Mouse (Mus musculus) ES-E14 (cell line): ENCODE results near the gene Snai1. TPM values are rescaled to one million over a fixed set of nuclear protein-coding genes. Genes with fewer than 3 reads are reported as not detected.

ENCODE experiments used
- DNase-seq: peaks from one replicate; pipeline ENCODE4 v3.0.0-alpha.2; 2013; ENCODE audit warnings: low read depth, low spot score
- H3K27ac ChIP-seq: 2 replicates; pipeline ENCODE4 v1.5.1; 2012; ENCODE audit warnings: low read depth, mild to moderate bottlenecking, low read length, moderate library complexity, mixed read lengths; ENCODE audit not compliant: poor library complexity, insufficient read depth, severe bottlenecking
- H3K36me3 ChIP-seq: 2 replicates; pipeline ENCODE4 v1.6.1; 2012; ENCODE audit warnings: mild to moderate bottlenecking, low read length, moderate library complexity, mixed read lengths; ENCODE audit not compliant: control insufficient read depth, poor library complexity, insufficient read depth, severe bottlenecking
- H3K4me1 ChIP-seq, 2 experiments: fragments of 150-350 bp in 1 of 2; sonication (generic) in 1 of 2; 2 replicates each; pipeline ENCODE4 v1.6.1; 2012; ENCODE audit warnings: low read length in 2 of 2, mild to moderate bottlenecking in 1 of 2, mixed read lengths in 1 of 2; ENCODE audit not compliant: control insufficient read depth in 2 of 2, insufficient read depth in 2 of 2, poor library complexity in 1 of 2
- H3K4me3 ChIP-seq, 2 experiments: fragments of 150-350 bp in 1 of 2; sonication (generic) in 1 of 2; 2 replicates each; pipeline ENCODE4 v1.5.1; 2012; ENCODE audit warnings: low read length in 2 of 2, low read depth in 1 of 2, mild to moderate bottlenecking in 1 of 2, mixed read lengths in 1 of 2; ENCODE audit not compliant: insufficient read depth in 1 of 2, poor library complexity in 1 of 2, severe bottlenecking in 1 of 2
- H3K9ac ChIP-seq: 2 replicates; pipeline ENCODE4 v1.6.1; 2012; ENCODE audit warnings: low read depth, mild to moderate bottlenecking, low read length, mixed read lengths; ENCODE audit not compliant: poor library complexity, insufficient read depth, severe bottlenecking
- H3K9me3 ChIP-seq: fragments of 150-350 bp; sonication (generic); 2 replicates; pipeline ENCODE4 v1.6.1; 2012; ENCODE audit warnings: low read depth, mild to moderate bottlenecking, low read length; ENCODE audit not compliant: control insufficient read depth, insufficient read depth
- CHD2 ChIP-seq: IDR thresholded peaks from 2 replicates; pipeline ENCODE4 v1.6.1; 2014; ENCODE audit warnings: mild to moderate bottlenecking, low read depth, low read length, inconsistent platforms
- HCFC1 ChIP-seq: IDR thresholded peaks from 2 replicates; pipeline ENCODE4 v1.6.1; 2012; ENCODE audit warnings: low read length, inconsistent platforms, borderline replicate concordance; ENCODE audit not compliant: insufficient read depth
- MAFK ChIP-seq: IDR thresholded peaks from 2 replicates; pipeline ENCODE4 v1.6.1; 2014; ENCODE audit warnings: mild to moderate bottlenecking, low read depth, low read length, inconsistent platforms; ENCODE audit not compliant: insufficient read depth
- ZC3H11A ChIP-seq: IDR thresholded peaks from 2 replicates; pipeline ENCODE4 v1.6.1; 2012; ENCODE audit warnings: low read depth, mild to moderate bottlenecking, inconsistent platforms, low read length, borderline replicate concordance
- ZNF384 ChIP-seq: IDR thresholded peaks from 2 replicates; pipeline ENCODE4 v1.6.1; 2012; ENCODE audit warnings: low read depth, low read length, inconsistent platforms
- in situ Hi-C, 2 experiments: fragments of 600-800 bp; cut with MboI; formaldehyde crosslinking; loops; one replicate each; pipeline ENCODE4 v1.15.1; 2025; ENCODE audit warnings: low sequenced_read_pairs in 2 of 2, inconsistent platforms in 1 of 2; ENCODE audit not compliant: unreplicated experiment in 2 of 2
- total RNA-seq: library from RNA; depleted of rRNA; stranded (reverse); fragments of 300-350 nt; gene quantifications from 2 replicates; pipeline ENCODE4 v1.2.3, GENCODE M21; 2012

Gene Snai1
- total RNA-seq, 1 experiment = 3.4 TPM

DNA sequence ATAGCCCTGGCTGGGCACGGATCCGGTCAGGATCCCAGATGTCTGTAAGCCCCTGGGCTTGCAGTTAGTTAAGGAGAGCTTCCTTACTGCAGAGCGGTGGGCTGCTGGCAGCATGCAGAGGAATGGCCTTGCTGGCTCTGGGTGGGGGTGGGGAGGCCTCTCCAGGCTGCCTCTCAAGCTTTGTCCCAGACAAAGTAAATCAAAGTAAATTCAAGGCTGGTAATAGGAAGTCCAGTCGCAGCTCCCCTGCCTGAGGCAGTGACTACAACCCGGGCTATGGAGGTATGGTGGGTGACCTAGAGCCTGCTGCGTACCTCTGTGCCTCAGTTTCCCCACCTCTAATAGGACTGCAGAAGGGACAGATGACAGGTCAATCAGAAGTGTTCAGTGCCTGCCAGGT lies 3.3 kb downstream of the Snai1 start:
- H3K4me3 ChIP-seq = no peak overlapping the region
- H3K27ac ChIP-seq = no peak overlapping the region
- no peak for TF ChIP-seq ZC3H11A
- TF ChIP-seq ZNF384 = no peak
- no peak for TF ChIP-seq MAFK
- TF ChIP-seq CHD2 = no peak
- no peak for TF ChIP-seq HCFC1
- H3K36me3 ChIP-seq = peaks cover 5% of the 10 kb centered on the region; the same call in 1 of the 2 replicates
- in situ Hi-C loops = no loop called here
- no peaks in the 10 kb centered on the region for H3K9me3 ChIP-seq
- no peak overlapping the region for H3K9ac ChIP-seq
- peaks cover 2 to 41% of the 10 kb centered on the region in 2 experiments; a peak in 2 of 4 replicates for H3K4me1 ChIP-seq
- no peak for DNase-seq

DNA sequence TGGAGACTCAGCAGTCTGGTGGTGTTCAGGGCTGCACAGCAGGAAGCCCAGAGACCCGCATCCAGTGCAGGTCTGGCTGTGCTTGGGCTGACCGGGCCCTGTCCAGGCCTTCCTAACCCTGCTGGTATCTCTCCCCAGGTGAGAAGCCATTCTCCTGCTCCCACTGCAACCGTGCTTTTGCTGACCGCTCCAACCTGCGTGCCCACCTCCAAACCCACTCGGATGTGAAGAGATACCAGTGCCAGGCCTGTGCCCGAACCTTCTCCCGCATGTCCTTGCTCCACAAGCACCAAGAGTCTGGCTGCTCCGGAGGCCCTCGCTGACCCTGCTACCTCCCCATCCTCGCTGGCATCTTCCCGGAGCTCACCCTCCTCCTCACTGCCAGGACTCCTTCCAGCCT lies 3.8 kb downstream of the Snai1 start:
- H3K9ac ChIP-seq = no peak overlapping the region
- in situ Hi-C loops = no loop called here
- no peak for TF ChIP-seq CHD2
- no peak for TF ChIP-seq ZC3H11A
- no peak for TF ChIP-seq ZNF384
- TF ChIP-seq HCFC1 = no peak
- TF ChIP-seq MAFK = no peak
- H3K27ac ChIP-seq = no peak overlapping the region
- H3K36me3 ChIP-seq = peaks cover 5% of the 10 kb centered on the region; the same call in 1 of the 2 replicates
- H3K9me3 ChIP-seq = no peaks in the 10 kb centered on the region
- peaks cover 2 to 41% of the 10 kb centered on the region in 2 experiments; a peak in 2 of 4 replicates for H3K4me1 ChIP-seq
- no peak for DNase-seq
- H3K4me3 ChIP-seq = no peak overlapping the region

GRCm38 (mm10) chr2:167542361-167542760 lies 4.4 kb downstream of the Snai1 start:
- H3K4me1 ChIP-seq = peaks cover 2 to 40% of the 10 kb centered on the region in 2 experiments; a peak in 2 of 4 replicates
- DNase-seq = no peak
- H3K27ac ChIP-seq = no peak overlapping the region
- in situ Hi-C loops = no loop called here
- no peak overlapping the region for H3K4me3 ChIP-seq
- TF ChIP-seq MAFK (no peak), HCFC1 (no peak), CHD2 (no peak), ZC3H11A (no peak), ZNF384 (no peak)
- peaks cover 5% of the 10 kb centered on the region; the same call in 1 of the 2 replicates for H3K36me3 ChIP-seq
- no peak overlapping the region for H3K9ac ChIP-seq
- no peaks in the 10 kb centered on the region for H3K9me3 ChIP-seq

GRCm38 (mm10) chr2:167543121-167544003 lies 5.4 kb downstream of the Snai1 start:
- no peaks in the 10 kb centered on the region for H3K9me3 ChIP-seq
- H3K4me1 ChIP-seq = peaks cover 5 to 42% of the 10 kb centered on the region in 2 experiments; a peak in 3 of 4 replicates
- H3K27ac ChIP-seq = peak overlapping the region; percentile 6; the same call in 1 of the 2 replicates
- no peak for DNase-seq
- no peak for TF ChIP-seq HCFC1
- TF ChIP-seq ZNF384 = no peak
- TF ChIP-seq MAFK = no peak
- no peak for TF ChIP-seq ZC3H11A
- TF ChIP-seq CHD2 = no peak
- in situ Hi-C loops = no loop called here
- H3K36me3 ChIP-seq = peaks cover 5% of the 10 kb centered on the region; the same call in 1 of the 2 replicates
- peak overlapping the region; percentile 15; the same call in 1 of the 2 replicates for H3K9ac ChIP-seq
- H3K4me3 ChIP-seq = no peak overlapping the region
